Mouse (Mus musculus) lung, postnatal 25 days (tissue): ENCODE measurements at regions not wholly inside any gene's neighbourhood (a gene's known extent, or its start where the extent isn't known, plus 50 kb on each side); places are given as distances from the start of the nearest gene placed in this dataset.

Experiments
- DNase-seq: peaks from one replicate; pipeline ENCODE4 v3.0.0; 2022; ENCODE audit warnings: low spot score

DNA sequence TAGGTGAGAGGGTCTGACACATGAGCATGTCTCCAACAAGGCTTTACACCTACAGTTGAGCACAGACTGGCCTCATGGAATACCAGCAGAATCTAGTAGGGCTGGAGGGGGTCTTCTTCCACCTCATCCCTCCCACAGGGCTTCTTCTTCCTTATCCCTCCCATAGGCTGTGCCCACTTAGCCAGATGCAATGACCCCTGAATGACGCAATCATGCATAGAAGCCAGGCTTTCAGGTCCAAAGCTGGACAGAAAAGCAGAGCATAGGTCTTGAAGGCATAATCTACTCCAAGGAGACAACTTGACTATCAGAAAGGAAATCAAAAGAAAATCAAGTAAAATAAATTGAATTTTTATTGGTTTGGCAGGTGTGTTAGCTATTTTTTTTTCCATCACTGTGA lies 198.5 kb upstream of the Irx3 start:
- no peak for DNase-seq

DNA sequence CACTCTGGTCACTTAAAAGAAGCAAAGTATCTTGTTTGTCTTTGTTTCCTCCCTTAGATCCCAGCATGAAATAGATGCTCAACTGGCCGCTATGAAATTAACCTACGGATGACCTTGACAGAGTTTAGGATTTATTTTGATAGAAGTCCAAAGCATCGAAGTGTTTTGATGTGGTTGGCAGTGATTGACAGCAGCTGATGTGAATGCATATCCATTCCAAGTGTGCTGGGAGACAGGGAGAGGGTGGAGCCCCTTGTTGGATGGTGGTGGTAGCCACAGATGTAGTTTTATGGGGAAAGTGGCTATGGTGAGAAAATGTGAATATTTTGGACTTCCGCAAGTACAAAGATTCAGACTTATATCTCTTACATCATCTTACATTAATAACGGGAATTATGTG lies 197.8 kb upstream of the Irx3 start:
- DNase-seq: no peak

DNA sequence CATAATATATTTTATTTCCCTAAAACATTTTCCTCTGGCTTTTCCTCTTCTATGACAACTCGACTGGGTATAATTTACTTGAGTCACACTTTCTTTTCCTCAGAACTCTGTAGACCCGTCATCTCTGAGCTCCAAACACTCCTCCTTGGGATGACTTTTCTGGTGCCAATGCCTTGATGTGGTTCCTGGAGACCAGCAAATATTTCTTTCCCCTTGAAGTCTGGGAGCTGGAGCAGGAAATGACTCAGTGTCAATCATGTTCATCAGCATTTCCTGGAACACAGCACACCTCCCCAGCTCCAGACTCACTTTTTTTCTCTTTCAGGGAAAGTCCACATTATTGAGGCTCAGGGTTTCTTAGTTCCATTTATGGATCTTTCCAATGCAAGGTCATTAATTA lies 197.3 kb upstream of the Irx3 start:
- peak; percentile 14 for DNase-seq

DNA sequence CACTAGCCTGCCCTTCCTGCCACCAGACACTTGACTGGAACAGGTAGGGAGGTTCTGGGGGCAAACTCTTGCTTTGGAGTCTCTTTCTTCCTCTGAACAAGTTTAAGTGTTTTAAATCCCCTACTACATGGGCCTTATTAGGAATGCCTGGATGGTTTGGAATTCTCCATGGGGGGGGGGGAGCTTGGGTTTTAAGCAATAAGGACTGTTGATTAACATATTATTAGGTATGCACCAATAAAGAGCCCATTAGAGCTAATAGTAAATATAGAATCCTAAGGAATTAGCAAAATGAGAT lies 196.0 kb upstream of the Irx3 start:
- no peak for DNase-seq

DNA sequence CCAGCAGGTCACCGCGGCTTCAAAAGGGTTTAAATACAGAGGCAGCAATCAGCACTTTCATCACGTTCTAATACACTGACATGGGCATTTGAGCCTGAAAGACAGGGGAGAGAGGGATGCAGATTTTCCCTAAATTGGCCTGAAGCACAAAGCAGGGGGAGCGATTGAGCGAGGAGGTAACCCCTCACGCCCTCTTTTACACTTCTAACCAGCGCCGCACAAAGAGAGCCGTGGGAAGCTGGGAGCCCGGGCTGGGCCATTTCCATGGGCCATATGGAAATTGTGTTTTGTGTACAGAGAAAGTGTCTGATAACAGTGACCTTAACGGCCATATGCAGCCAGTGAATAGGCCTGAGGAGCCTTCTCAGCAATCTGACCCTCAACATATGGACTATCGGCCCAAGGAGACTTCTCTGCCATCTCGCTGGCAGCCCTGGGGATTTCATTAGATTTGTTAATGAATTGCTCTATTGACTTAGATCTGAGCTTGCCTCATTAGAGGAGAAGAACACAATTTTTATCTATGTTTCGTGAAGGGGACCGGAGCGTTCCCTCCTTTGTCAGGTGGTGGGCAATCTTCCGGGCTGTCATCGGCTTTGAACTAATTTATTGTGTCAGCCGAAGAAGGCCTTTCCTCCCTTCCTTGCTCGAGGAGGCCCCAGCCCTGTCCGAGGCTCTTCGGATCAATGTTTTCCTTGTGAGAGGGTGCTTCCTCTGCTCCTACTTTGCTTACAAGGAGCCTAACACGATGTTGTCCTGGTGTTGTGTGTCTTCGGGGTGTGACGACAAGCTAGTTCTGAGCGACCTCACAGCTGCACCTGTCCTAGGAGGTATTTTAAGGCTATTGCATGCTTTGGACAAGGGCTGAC lies 195.4 kb upstream of the Irx3 start:
- no peak for DNase-seq

DNA sequence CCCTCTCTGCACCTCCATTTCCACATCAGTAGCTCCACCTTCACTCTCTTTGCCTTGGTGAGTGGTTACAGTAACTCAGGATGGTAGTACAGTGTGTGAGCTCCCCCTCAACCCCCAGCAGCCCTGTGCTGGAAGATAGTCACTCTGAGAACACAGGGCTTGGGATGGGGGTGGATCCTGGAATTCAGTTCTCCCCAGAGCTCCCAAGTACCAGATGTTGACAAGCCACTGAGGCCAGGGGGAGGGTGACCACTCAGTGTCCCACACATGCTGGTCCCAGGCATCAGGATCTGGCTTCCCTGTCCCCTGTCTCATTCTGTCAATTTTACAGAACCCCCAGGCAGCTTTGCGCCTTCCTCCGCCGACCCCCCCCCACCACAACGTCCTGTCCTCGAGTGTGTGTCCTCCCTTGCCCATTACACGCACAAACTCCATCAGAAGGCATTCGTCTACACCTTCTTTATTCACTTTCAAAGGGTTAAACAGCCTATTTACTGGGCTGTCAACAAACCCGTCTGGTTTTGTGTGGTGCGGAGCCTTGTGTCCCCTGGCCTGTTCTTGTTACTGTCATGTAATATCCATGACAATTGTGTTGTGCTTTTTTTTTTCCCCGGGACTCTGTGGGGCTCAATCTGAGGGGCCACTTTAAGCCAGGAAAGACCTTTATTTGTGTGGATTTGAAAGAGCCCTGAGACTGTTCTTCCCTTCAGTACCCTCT lies 194.6 kb upstream of the Irx3 start:
- no peak for DNase-seq

DNA sequence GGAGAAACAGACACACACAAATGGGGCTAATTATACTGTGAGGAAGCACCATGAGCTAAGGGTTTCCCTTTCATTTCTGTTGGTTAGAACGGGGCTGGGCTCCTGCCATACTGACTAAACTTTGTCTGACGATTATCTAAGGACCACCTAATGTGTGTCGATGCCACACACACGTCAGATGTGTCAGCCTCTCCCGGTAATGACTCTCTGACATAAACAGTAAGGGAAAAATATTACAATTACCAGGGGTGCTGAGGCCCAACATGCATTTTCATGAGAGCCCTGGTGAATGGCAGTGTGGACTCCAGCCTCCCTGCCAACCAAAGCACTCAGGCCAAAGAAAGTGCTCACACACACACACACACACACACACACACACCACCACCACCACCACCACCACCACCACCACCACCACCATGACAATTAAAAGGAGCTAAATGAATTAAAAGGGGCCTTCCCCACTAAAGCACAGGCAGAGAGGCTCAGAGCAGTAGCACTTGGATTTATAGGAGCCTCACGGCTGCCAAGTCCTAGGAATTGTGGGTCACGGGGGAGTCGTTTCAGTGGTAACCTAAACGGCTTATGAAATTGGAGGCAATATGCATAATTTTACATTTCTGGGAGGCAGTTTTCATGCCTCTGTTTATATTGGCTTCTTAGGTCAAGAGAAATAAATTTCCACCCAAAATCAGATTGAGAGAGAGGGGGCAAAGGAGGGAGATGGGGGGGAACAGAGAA lies 193.7 kb upstream of the Irx3 start:
- DNase-seq: no peak

DNA sequence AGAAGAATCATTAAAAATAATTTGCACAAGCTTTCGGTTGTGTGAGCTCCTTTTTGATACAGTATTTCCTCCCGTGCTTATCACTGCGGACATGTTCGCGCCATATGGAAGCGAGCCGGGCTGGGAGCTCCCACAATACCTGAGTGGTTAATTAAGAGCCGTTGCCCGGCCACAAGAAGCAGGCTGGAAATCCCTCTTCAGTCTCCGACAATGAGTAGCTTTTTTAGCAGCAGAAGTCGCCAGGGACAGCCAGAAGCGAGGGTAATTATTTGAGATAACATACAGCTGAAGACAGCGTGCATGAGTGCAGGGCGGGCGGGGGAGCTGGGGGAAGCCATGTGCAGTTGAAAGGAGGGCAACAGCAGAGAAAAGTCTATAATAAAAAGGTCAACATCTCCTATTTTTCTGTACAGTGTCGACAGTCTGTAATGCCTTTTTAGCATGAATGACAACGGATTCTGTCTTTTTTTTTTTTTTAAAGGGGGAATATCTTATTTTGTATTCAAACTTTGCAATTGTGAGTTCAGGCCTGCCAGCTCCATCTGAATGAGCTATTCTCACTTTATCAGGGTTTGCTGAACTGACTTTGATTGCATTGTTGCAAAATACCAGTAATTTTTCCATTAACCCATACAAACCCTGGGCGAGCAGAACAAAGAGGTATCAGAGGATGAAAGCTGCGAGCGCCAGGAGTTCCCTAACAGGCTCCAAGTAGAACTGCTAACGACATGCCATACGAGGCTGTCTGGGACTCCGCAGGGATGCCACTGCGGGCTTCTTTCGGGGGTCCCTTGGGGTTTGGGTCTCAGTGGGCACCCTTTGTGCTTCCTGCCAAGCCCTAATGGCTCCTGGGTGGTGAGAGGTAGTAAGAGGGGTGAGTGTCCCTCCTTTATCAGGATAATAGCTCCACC lies 189.9 kb upstream of the Irx3 start:
- DNase-seq: no peak

DNA sequence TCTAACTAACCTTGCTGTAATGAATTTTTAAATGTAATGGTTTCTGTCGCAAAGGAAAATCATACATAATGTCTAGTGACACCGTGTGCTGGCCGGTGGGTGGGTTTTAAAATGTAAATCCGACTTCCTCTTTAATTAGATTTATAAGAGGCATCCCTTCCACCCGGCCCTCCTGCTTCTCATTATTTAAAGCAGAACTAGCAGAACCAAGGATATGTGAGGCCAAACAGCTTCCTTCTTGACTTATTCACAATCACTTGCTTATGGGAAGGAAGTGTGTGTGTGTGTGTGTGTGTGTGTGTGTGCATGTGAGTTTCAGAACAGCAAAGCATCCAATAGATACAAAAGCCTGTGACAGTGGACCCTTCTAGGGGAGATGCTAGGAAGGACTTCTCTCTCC lies 189.1 kb upstream of the Irx3 start:
- no peak for DNase-seq

DNA sequence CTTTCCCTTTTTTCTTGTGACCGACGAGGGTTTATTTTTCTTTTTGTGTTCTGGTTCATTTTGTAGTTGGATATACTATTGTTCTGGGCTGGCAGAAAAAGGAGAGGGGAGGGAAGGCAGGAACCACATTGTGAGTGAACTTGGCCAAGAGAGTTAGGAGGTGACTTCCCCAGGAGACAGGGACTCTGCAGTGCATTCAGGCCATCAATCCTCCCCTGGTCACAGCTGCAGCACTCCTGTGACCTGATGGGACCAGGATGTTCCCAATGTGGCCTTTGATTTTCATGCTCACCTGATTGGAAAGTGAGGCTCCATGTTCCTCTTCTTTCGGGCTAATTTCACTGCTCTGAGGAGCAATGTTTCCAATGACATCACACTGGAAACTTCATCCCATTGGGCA lies 188.2 kb upstream of the Irx3 start:
- DNase-seq: no peak

DNA sequence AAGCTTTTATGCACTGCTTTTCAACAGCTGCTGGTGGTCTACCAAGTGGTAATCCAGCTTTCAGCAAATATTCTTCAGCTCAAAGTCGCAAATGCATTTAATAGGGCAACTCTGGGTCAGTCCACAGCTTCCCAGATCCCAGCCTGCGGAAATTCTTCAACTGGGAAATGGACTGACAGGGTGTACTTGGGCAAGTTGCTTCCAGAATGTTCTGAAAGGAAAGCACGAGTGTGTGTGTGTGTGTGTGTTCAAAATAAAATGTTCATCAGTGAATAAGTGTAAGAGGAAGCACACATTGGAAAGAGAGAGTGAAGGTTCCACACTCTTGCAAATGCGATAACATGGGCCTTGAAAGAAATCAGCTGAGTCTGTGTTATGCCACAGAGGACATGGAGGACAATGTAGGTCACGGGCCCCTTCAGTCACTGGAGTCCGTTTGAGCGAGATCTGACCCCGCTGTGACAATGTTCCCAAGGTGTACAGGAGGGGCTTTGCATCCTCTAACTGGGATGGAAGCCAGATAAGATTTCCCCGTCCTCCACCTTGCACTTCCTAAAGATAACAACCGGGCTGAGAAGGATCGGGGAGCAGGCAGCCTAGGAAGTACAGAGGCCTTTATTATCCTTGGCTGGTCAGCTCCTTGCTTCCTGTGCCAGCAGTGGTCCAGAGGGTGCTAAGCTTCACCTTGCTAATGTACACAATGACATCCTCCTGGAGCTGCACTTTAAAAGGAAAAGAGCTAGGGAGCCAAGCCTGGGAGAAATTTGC lies 187.2 kb upstream of the Irx3 start:
- no peak for DNase-seq

DNA sequence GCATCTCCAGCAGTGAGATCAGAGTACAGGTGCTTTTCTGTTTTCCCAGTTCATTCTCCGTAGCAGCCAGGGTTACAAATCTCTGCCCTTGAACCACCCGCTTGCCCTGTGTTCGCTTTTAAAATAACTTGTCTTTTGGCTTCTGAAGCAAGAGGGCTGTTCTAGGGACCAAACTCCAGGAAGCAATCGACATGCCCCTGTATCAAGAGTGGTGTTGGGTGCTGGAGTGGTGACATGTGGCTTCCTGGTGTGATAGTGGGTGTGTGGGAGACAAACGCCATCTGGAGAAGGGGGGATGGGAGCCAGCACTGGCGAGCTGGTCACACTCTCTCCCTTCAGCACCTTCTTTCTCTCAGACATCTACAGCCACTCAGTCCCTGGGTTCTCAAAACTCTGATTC lies 186.0 kb upstream of the Irx3 start:
- DNase-seq: peak; percentile 59

DNA sequence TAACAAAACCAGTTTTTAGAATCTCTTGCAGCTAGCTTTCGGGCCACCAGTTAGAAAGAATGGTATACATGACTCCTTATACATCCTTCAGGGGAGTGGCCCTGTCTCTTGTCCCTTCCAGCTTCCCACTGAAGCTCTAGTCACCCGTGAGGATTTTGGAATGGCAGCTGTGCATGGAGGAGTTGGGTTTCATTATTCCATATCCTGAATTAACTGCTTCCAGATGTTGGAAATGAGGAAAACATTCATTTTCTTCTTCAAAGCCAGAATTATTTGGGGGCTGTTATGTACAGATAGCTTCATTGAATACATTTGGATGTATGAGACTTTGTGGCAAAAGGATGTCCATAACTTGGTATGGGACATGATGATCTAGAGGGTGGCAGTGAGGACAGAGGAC lies 181.3 kb upstream of the Irx3 start:
- DNase-seq: no peak

DNA sequence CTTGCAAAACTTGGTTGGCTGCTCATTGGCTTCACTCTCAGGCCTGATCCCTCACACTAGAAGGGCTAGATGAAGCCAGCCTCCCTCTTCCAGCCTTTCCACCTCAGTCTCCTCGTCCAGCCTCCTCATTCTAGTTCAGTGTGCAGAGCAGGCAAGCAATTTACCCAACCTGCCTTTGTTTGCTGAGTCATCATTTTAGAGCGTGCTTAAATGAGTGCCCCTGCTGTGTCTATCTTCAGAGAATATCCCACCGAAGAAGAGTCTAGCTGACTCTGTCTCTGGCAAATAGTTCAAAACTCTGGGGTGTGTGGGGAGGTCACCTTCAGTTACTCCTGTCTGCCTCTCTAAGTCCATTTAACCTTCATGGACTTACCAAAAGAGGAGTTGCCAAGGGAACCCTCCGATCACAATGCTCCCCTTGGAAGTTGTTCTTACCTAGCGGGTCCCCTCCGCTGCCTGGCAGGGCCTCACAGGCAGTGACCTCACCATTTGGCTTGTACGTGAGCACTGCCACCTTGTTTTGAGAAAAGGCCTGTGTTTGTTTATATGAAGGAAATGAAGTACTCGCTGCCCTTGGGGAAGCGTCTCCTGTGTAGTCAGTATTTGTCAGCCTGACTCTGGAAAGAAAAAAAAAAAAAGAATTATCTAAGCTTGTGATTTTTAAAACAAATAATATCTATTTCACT lies 175.2 kb upstream of the Irx3 start:
- peak; percentile 35 for DNase-seq

DNA sequence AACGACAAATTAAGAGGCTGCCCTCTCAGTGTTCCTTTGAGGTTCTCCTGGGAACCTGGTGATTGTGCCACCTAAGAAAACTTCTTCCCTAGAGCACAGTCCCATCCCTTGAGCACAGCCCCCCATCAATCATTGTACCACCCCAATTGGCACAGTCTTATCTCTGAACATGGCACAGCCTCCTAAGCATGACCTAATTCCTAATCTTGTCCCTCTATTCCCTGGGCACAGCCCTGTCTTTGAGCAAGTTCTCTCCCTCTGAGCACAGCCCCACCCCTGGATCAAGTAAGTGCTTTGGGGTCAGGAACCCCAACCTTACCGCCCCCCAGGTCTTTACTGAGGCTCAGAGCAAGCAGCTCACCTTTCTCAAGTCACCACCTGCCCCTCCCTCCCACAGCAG lies 173.6 kb upstream of the Irx3 start:
- no peak for DNase-seq

DNA sequence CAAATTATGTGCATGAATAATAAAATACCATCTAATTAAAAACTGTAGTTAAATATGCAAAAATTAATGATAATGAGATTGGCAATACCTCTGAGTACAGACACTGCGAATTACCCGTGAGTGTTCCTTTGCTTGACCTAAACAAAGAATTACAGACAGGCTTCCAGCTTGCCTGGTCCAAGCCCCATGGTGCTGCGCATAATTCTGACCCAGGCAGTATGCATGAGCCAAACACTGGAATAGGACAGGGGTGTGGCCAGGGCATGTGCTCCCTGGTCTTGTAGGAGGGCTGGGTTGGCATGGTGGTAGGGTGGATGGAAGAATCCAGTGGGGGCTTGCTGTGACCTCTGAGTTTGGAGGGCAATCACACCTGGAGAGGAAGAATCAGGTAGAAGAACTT lies 172.8 kb upstream of the Irx3 start:
- DNase-seq: no peak

DNA sequence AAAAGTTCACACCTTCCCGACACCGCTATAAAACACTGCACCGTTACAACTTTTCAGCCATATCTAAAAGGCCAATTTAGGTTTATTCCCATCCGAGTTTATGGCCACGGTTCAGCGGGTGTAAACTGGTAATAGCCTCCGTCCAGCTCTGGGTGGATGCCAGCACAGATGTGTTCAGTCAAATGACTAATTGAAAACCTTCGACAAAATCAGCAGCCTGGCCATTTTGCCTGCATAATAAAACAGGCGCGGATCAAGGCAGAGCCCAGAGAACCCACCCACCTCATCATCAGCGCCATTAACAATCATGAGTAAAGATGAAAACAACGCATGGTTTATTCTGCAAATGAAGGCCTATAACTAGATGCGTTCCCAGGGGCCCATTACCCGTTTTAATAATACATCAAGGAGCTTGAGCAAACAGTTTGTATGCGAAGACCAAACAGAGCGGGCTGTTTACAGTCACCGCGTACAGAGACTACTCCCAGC lies 172.1 kb upstream of the Irx3 start:
- no peak for DNase-seq

DNA sequence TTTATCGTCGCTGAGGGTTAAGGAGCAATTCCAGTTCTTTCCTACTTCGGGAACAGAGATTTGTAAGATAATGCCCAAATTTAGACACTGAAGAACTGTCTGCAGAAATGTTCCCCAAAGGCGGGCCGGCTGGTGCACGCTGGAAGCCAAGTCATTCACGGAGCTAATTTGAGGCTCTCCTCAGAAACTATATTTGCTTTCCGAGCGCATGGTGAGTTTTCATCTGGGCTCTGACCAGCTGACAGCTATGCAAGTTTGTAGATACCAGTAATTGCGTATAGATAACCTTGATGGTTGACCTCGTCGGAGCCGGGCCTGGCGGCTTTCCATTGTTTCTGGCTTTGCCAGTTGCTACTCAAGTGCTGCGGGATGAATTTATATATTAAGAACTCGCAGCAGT lies 165.5 kb upstream of the Irx3 start:
- DNase-seq: no peak

DNA sequence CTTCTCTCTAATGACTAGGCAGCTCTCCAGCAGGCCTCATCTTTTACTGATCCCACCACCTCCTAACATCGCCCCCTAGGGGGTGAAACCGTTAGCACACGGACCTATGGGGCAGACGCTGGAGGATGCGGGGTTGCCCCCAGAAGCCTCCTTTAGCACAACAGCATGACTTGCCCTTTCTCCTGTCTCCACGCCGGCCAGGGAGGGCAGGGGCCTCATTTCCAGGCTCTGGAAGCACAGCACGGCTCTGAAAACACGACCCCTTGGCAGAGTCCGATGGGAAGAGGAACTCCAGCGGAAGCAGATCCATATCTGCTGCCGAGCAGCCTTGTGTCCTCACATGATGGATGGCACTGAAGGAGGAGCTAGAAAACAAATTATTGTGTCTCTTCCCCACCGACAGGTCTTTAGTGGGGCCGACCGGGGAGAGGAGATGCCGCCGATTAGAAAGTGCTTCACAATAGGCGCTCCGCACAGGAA lies 165.1 kb upstream of the Irx3 start:
- peak; percentile 65 for DNase-seq

DNA sequence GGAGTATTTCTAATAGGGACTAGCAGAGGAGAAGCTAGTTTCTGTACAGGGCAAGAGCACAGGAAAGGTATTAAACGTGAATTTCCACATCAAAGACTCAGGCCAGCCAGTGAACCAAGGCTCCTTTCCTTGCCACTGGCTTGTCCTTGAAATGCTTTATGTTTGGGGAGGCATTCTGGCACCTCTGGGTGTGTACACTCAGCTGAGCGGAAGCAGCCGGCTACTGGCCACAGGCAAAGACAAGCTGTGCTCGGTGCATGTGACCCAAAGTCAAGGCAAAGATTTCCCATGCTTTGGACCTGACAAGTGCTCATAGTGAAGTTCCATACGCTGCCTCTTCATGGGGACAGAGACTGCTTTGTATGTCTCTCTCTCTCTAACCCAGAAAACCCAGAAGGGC lies 159.8 kb upstream of the Irx3 start:
- no peak for DNase-seq
